Comparison of ENCODE assay signal across 17 mouse cellular contexts in the genomic region with DNA sequence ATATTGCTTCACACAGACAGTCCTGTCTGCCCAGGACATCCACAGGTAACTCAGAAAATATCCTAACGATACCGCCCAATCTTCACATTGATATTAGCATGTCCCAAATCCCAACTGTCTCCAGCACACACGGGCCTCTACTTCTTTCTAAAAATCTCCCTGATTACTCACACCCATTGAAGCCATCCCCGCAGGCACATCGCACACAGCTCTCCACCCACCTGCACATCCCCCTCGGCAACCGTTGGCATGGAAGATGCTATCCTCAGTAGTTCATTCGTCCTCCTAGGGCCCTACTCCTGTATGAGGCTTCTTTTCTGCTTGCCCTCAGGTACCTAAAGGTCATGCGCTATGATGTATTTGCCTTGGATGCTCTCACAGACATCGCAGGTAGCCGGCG.
"Had no signal": no experiment of that assay in that cellular context is flagged by ENCODE, and none has a peak within 500 bp of the region (broad histone marks: within the 10 kb centered on the region; RNA-seq: fewer than 3 reads in every experiment).

No protein-coding gene starts in this region.

- H3K27ac ChIP-seq: liver, embryonic 12.5 days; liver, embryonic 14.5 days; midbrain, embryonic 10.5 days; midbrain, embryonic 12.5 days; neural tube, embryonic 12.5 days; stomach, embryonic 15.5 days; stomach, postnatal 0 days had no signal

- H3K9ac ChIP-seq: liver, embryonic 12.5 days; liver, embryonic 14.5 days; lung, embryonic 14.5 days; midbrain, embryonic 12.5 days; neural tube, embryonic 12.5 days; stomach, embryonic 15.5 days had no signal

- H3K36me3 ChIP-seq: liver, embryonic 12.5 days; midbrain, embryonic 10.5 days; midbrain, embryonic 12.5 days; neural tube, embryonic 12.5 days; stomach, embryonic 15.5 days had no signal

- ATAC-seq: liver, embryonic 12.5 days; midbrain, embryonic 16.5 days had no signal

- DNase-seq: lung, adult 18-20 months; lung, embryonic 14.5 days; lung, postnatal 10 days; lung, postnatal 4 days; midbrain, embryonic 14.5 days; right cerebral cortex, postnatal 25 days; thymus, adult 2 months; thymus, postnatal 25 days; thymus, postnatal 4 days had no signal

- H3K4me1 ChIP-seq: liver, embryonic 12.5 days; midbrain, embryonic 10.5 days; midbrain, embryonic 12.5 days; neural tube, embryonic 12.5 days; stomach, embryonic 15.5 days had no signal

- H3K27me3 ChIP-seq: liver, embryonic 12.5 days; midbrain, embryonic 12.5 days; neural tube, embryonic 12.5 days; stomach, embryonic 15.5 days had no signal

- H3K4me3 ChIP-seq: liver, embryonic 12.5 days; midbrain, embryonic 10.5 days; midbrain, embryonic 12.5 days; neural tube, embryonic 12.5 days; stomach, embryonic 15.5 days had no signal

- H3K4me2 ChIP-seq: liver, embryonic 12.5 days; lung, embryonic 14.5 days; midbrain, embryonic 12.5 days; neural tube, embryonic 12.5 days; stomach, embryonic 15.5 days had no signal

- H3K9me3 ChIP-seq: liver, embryonic 12.5 days; midbrain, embryonic 10.5 days; midbrain, embryonic 12.5 days; neural tube, embryonic 12.5 days; stomach, embryonic 15.5 days had no signal
